Mouse (Mus musculus): Measurements from ENCODE around the gene Adipor2.

Adipor2 gene

GRCm38 (mm10) chr6:119420357-119420756, 2.9 kb upstream of the Adipor2 start:
- no peak for DNase-seq (ENCODE audit: extremely low read depth, low read depth)

- no peak for DNase-seq (ENCODE audit: extremely low read depth, low read depth)
Measured at GRCm38 (mm10) chr6:119419412-119419811, 1.9 kb upstream of the Adipor2 start.

- no peak for DNase-seq (ENCODE audit: extremely low read depth, low read depth)
Measured at GRCm38 (mm10) chr6:119418392-119419251, 1.1 kb upstream of the Adipor2 start.

GRCm38 (mm10) chr6:119417821-119418220, 317 bp upstream of the Adipor2 start:
- no peak for DNase-seq (ENCODE audit: extremely low read depth, low read depth)

GRCm38 (mm10) chr6:119416643-119417042, 861 bp downstream of the Adipor2 start:
- DNase-seq (ENCODE audit: extremely low read depth, low read depth), result no peak

GRCm38 (mm10) chr6:119414262-119415043, 3.1 kb downstream of the Adipor2 start:
- no peak for DNase-seq (ENCODE audit: extremely low read depth, low read depth)

GRCm38 (mm10) chr6:119412588-119412987, 4.9 kb downstream of the Adipor2 start:
- DNase-seq (ENCODE audit: extremely low read depth, low read depth), result no peak

GRCm38 (mm10) chr6:119411511-119411910, 6.0 kb downstream of the Adipor2 start:
- no peak for DNase-seq (ENCODE audit: extremely low read depth, low read depth)

- DNase-seq (ENCODE audit: extremely low read depth, low read depth), result no peak
Measured at GRCm38 (mm10) chr6:119409766-119410165, 7.7 kb downstream of the Adipor2 start.

- DNase-seq (ENCODE audit: extremely low read depth, low read depth), result no peak
Measured at GRCm38 (mm10) chr6:119408582-119408981, 8.9 kb downstream of the Adipor2 start.

- no peak for DNase-seq (ENCODE audit: extremely low read depth, low read depth)
Measured at GRCm38 (mm10) chr6:119407818-119408217, 9.7 kb downstream of the Adipor2 start.

GRCm38 (mm10) chr6:119406528-119406927, 11.0 kb downstream of the Adipor2 start:
- DNase-seq (ENCODE audit: extremely low read depth, low read depth), result no peak

GRCm38 (mm10) chr6:119405310-119405709, 12.2 kb downstream of the Adipor2 start:
- DNase-seq (ENCODE audit: extremely low read depth, low read depth), result no peak

- DNase-seq (ENCODE audit: extremely low read depth, low read depth), result no peak
Measured at GRCm38 (mm10) chr6:119404854-119405253, 12.7 kb downstream of the Adipor2 start.

GRCm38 (mm10) chr6:119402976-119403375, 14.5 kb downstream of the Adipor2 start:
- DNase-seq (ENCODE audit: extremely low read depth, low read depth), result no peak

- DNase-seq (ENCODE audit: extremely low read depth, low read depth), result no peak
Measured at GRCm38 (mm10) chr6:119401545-119402304, 15.8 kb downstream of the Adipor2 start.

GRCm38 (mm10) chr6:119400649-119401048, 16.9 kb downstream of the Adipor2 start:
- no peak for DNase-seq (ENCODE audit: extremely low read depth, low read depth)

GRCm38 (mm10) chr6:119399371-119399770, 18.1 kb downstream of the Adipor2 start:
- DNase-seq (ENCODE audit: extremely low read depth, low read depth), result no peak

- no peak for DNase-seq (ENCODE audit: extremely low read depth, low read depth)
Measured at GRCm38 (mm10) chr6:119396309-119396634, 21.2 kb downstream of the Adipor2 start.

- no peak for DNase-seq (ENCODE audit: extremely low read depth, low read depth)
Measured at GRCm38 (mm10) chr6:119395421-119396308, 21.8 kb downstream of the Adipor2 start.

GRCm38 (mm10) chr6:119392836-119393235, 24.7 kb downstream of the Adipor2 start:
- DNase-seq (ENCODE audit: extremely low read depth, low read depth), result no peak
